Mouse (Mus musculus): Measurements from ENCODE around the gene Pi4kb.

- no peak for TF ChIP-seq TAL1 (IDR thresholded peaks at IDR 0.05; ENCODE audit: low read length)
- TF ChIP-seq GATA1 (IDR thresholded peaks at IDR 0.05; ENCODE audit: low read length): no peak
These were observed 21.7 kb upstream of the Pi4kb start for GRCm38 (mm10) chr3:94952806-94953205.

Measured in erythroblast, embryonic 14.5 days (primary cell).